Mouse (Mus musculus) hindbrain, embryonic 10.5 days (tissue): ENCODE measurements at regions not wholly inside any gene's neighbourhood (a gene's known extent, or its start where the extent isn't known, plus 50 kb on each side); places are given as distances from the start of the nearest gene placed in this dataset.
"Not testable (repeated sequence)": the region's sequence is repeated elsewhere in the genome, so short reads cannot be mapped to it uniquely, and the experiment has no call there.

Source experiments
- DNase-seq: peaks from one replicate; pipeline ENCODE4 v3.0.0-alpha.2; 2017; ENCODE audit warnings: low spot score
- H3K27ac ChIP-seq: fragments of 300-500 bp; sonication (generic); 2 replicates; pipeline ENCODE4 v1.5.1; 2016; ENCODE audit warnings: mild to moderate bottlenecking, moderate library complexity
- H3K27me3 ChIP-seq: fragments of 300-500 bp; sonication (generic); 2 replicates; pipeline ENCODE4 v1.6.1; 2016; ENCODE audit warnings: mild to moderate bottlenecking; ENCODE audit not compliant: poor library complexity, insufficient read depth, severe bottlenecking
- H3K36me3 ChIP-seq: fragments of 300-500 bp; sonication (generic); 2 replicates; pipeline ENCODE4 v1.6.1; 2016; ENCODE audit warnings: mild to moderate bottlenecking, moderate library complexity
- H3K4me1 ChIP-seq: fragments of 300-500 bp; sonication (generic); replicated peaks from 2 replicates; pipeline ENCODE4 v1.6.1; 2016; ENCODE audit warnings: mild to moderate bottlenecking
- H3K4me3 ChIP-seq: fragments of 300-500 bp; sonication (generic); 2 replicates; pipeline ENCODE4 v1.5.1; 2016; ENCODE audit warnings: mild to moderate bottlenecking, moderate library complexity
- H3K9me3 ChIP-seq: fragments of 300-500 bp; sonication (generic); 2 replicates; pipeline ENCODE4 v1.6.1; 2016; ENCODE audit warnings: mild to moderate bottlenecking, moderate library complexity
- WGBS: fragments of 180-500 bp; shearing (Covaris S2); methylation state at CpG from one replicate; pipeline ENCODE4 v1.1.7; 2016; 5-methylcytosine and 5-hydroxymethylcytosine counted together

GRCm38 (mm10) chr4:28064935-28065334 is 748.0 kb upstream of the Epha7 start:
- no peaks in the 10 kb centered on the region for H3K9me3 ChIP-seq
- no peak overlapping the region for H3K4me3 ChIP-seq
- no peaks in the 10 kb centered on the region for H3K4me1 ChIP-seq
- H3K27ac ChIP-seq = no peak overlapping the region
- no peak for DNase-seq
- no peaks in the 10 kb centered on the region for H3K27me3 ChIP-seq
- no peaks in the 10 kb centered on the region for H3K36me3 ChIP-seq

GRCm38 (mm10) chr4:28065828-28066227 is 747.1 kb upstream of the Epha7 start:
- 72% methylated on average over 1 of the region's 1 CpGs for WGBS
- Histone ChIP-seq H3K27me3 (no peaks in the 10 kb centered on the region), H3K4me3 (no peak overlapping the region), H3K4me1 (no peaks in the 10 kb centered on the region), H3K27ac (no peak overlapping the region), H3K9me3 (no peaks in the 10 kb centered on the region), H3K36me3 (no peaks in the 10 kb centered on the region)
- DNase-seq = no peak

GRCm38 (mm10) chr4:28079030-28079429 is 733.9 kb upstream of the Epha7 start:
- WGBS = 89% methylated on average over 2 of the region's 2 CpGs
- Histone ChIP-seq H3K27ac (no peak overlapping the region), H3K4me1 (no peaks in the 10 kb centered on the region), H3K4me3 (no peak overlapping the region), H3K9me3 (no peaks in the 10 kb centered on the region), H3K36me3 (no peaks in the 10 kb centered on the region), H3K27me3 (no peaks in the 10 kb centered on the region)
- no peak for DNase-seq

- H3K4me3 ChIP-seq = no peak overlapping the region
- no peaks in the 10 kb centered on the region for H3K9me3 ChIP-seq
- 65% methylated on average over 3 of the region's 3 CpGs for WGBS
- no peak for DNase-seq
- H3K4me1 ChIP-seq = no peaks in the 10 kb centered on the region
- H3K36me3 ChIP-seq = no peaks in the 10 kb centered on the region
- H3K27me3 ChIP-seq = no peaks in the 10 kb centered on the region
- H3K27ac ChIP-seq = no peak overlapping the region
Measured at GRCm38 (mm10) chr4:28092854-28093253, 720.1 kb upstream of the Epha7 start.

GRCm38 (mm10) chr4:28143165-28143564 is 669.8 kb upstream of the Epha7 start:
- Histone ChIP-seq H3K9me3 (no peaks in the 10 kb centered on the region), H3K36me3 (no peaks in the 10 kb centered on the region), H3K27me3 (no peaks in the 10 kb centered on the region), H3K4me3 (no peak overlapping the region), H3K4me1 (no peaks in the 10 kb centered on the region), H3K27ac (0 out of 2 replicates have a peak overlapping the region, but pooled peaks have one; percentile 2)
- WGBS = 68% methylated on average over 8 of the region's 8 CpGs
- DNase-seq = peak; percentile 4

GRCm38 (mm10) chr4:28155116-28155515 is 657.8 kb upstream of the Epha7 start:
- Histone ChIP-seq H3K4me3 (no peak overlapping the region), H3K27ac (no peak overlapping the region), H3K4me1 (no peaks in the 10 kb centered on the region), H3K36me3 (no peaks in the 10 kb centered on the region), H3K9me3 (no peaks in the 10 kb centered on the region), H3K27me3 (no peaks in the 10 kb centered on the region)
- WGBS = 85% methylated on average over 2 of the region's 2 CpGs
- DNase-seq = no peak

GRCm38 (mm10) chr4:28176771-28177170 is 636.2 kb upstream of the Epha7 start:
- Histone ChIP-seq H3K27me3 (no peaks in the 10 kb centered on the region), H3K4me1 (no peaks in the 10 kb centered on the region), H3K36me3 (no peaks in the 10 kb centered on the region), H3K27ac (no peak overlapping the region), H3K9me3 (peaks cover 3% of the 10 kb centered on the region), H3K4me3 (no peak overlapping the region)
- 71% methylated on average over 3 of the region's 3 CpGs for WGBS
- peak; percentile 8 for DNase-seq

- no peak overlapping the region for H3K4me3 ChIP-seq
- no peaks in the 10 kb centered on the region for H3K4me1 ChIP-seq
- H3K9me3 ChIP-seq = no peaks in the 10 kb centered on the region
- H3K27me3 ChIP-seq = no peaks in the 10 kb centered on the region
- peak; percentile 8 for DNase-seq
- H3K27ac ChIP-seq = no peak overlapping the region
- H3K36me3 ChIP-seq = no peaks in the 10 kb centered on the region
- 53% methylated on average over 5 of the region's 5 CpGs for WGBS
Measured at GRCm38 (mm10) chr4:28190861-28191260, 622.1 kb upstream of the Epha7 start.

GRCm38 (mm10) chr4:28227594-28228208 is 585.2 kb upstream of the Epha7 start:
- H3K9me3 ChIP-seq = no peaks in the 10 kb centered on the region
- H3K27me3 ChIP-seq = no peaks in the 10 kb centered on the region
- DNase-seq = no peak
- H3K27ac ChIP-seq = no peak overlapping the region
- no peaks in the 10 kb centered on the region for H3K36me3 ChIP-seq
- 53% methylated on average over 2 of the region's 2 CpGs for WGBS
- no peak overlapping the region for H3K4me3 ChIP-seq
- H3K4me1 ChIP-seq = no peaks in the 10 kb centered on the region

- not testable (repeated sequence) for H3K4me3 ChIP-seq
Measured at GRCm38 (mm10) chr4:28235516-28235915, 577.4 kb upstream of the Epha7 start.

GRCm38 (mm10) chr4:28242272-28242671 is 570.7 kb upstream of the Epha7 start:
- WGBS = 96% methylated on average over 1 of the region's 1 CpGs
- DNase-seq = no peak
- Histone ChIP-seq H3K27ac (no peak overlapping the region), H3K36me3 (no peaks in the 10 kb centered on the region), H3K9me3 (no peaks in the 10 kb centered on the region), H3K4me3 (no peak overlapping the region), H3K4me1 (no peaks in the 10 kb centered on the region), H3K27me3 (no peaks in the 10 kb centered on the region)

More at GRCm38 (mm10) chr4:28235516-28235915, 577.4 kb upstream of the Epha7 start:
- H3K4me1 ChIP-seq, H3K27me3 ChIP-seq, DNase-seq, H3K36me3 ChIP-seq, H3K27ac ChIP-seq, H3K9me3 ChIP-seq: not testable (repeated sequence)
